Mouse (Mus musculus) small intestine, adult 2 months (tissue): ENCODE data around the gene Ppfibp1. TPM values are rescaled to one million over a fixed set of nuclear protein-coding genes. Genes with fewer than 3 reads are reported as not detected.

ENCODE experiments used
- H3K27ac ChIP-seq: fragments of 200-500 bp; 2 replicates; pipeline ENCODE4 v1.5.1; 2012; ENCODE audit warnings: low read depth, low read length, control low read depth, inconsistent platforms; ENCODE audit not compliant: insufficient read depth
- H3K27me3 ChIP-seq: fragments of 200-500 bp; 2 replicates; pipeline ENCODE4 v1.6.1; 2012; ENCODE audit warnings: mild to moderate bottlenecking, moderate library complexity, low read length, inconsistent platforms; ENCODE audit not compliant: control insufficient read depth, insufficient read depth
- H3K36me3 ChIP-seq: fragments of 200-500 bp; 2 replicates; pipeline ENCODE4 v1.6.1; 2012; ENCODE audit warnings: mild to moderate bottlenecking, low read length, control low read depth, inconsistent platforms; ENCODE audit not compliant: control insufficient read depth, insufficient read depth
- H3K4me1 ChIP-seq: fragments of 200-500 bp; 2 replicates; pipeline ENCODE4 v1.6.1; 2012; ENCODE audit warnings: low read length, inconsistent platforms, mixed read lengths; ENCODE audit not compliant: control insufficient read depth, insufficient read depth, insufficient read length
- H3K4me3 ChIP-seq: fragments of 200-500 bp; 2 replicates; pipeline ENCODE4 v1.5.1; 2012; ENCODE audit warnings: low read depth, mild to moderate bottlenecking, control low read depth, inconsistent platforms, low read length, moderate library complexity
- CTCF ChIP-seq: fragments of 200-500 bp; IDR thresholded peaks from 2 replicates; pipeline ENCODE4 v1.5.1; 2012; ENCODE audit warnings: low read depth, mild to moderate bottlenecking, control low read depth, inconsistent platforms, low read length, moderate library complexity, mixed read lengths; ENCODE audit not compliant: insufficient replicate concordance, insufficient read length; ENCODE audit errors: extremely low read depth
- POLR2A ChIP-seq: fragments of 200-500 bp; IDR thresholded peaks from 2 replicates; pipeline ENCODE4 v1.6.1; 2012; ENCODE audit warnings: low read depth, mild to moderate bottlenecking, control low read depth, inconsistent platforms, low read length, moderate library complexity
- WGBS: fragments of 180-500 bp; shearing (Covaris S2); methylation state at CpG from one replicate; pipeline ENCODE4 v1.1.7; 2018; 5-methylcytosine and 5-hydroxymethylcytosine counted together
- polyA plus RNA-seq: library from polyadenylated mRNA; depleted of rRNA; stranded (reverse); fragments of >200 nt; gene quantifications from 2 replicates; pipeline ENCODE4 v1.2.3, GENCODE M21; 2012

The Ppfibp1 gene
- polyA plus RNA-seq, 1 experiment = 3.3 TPM

DNA sequence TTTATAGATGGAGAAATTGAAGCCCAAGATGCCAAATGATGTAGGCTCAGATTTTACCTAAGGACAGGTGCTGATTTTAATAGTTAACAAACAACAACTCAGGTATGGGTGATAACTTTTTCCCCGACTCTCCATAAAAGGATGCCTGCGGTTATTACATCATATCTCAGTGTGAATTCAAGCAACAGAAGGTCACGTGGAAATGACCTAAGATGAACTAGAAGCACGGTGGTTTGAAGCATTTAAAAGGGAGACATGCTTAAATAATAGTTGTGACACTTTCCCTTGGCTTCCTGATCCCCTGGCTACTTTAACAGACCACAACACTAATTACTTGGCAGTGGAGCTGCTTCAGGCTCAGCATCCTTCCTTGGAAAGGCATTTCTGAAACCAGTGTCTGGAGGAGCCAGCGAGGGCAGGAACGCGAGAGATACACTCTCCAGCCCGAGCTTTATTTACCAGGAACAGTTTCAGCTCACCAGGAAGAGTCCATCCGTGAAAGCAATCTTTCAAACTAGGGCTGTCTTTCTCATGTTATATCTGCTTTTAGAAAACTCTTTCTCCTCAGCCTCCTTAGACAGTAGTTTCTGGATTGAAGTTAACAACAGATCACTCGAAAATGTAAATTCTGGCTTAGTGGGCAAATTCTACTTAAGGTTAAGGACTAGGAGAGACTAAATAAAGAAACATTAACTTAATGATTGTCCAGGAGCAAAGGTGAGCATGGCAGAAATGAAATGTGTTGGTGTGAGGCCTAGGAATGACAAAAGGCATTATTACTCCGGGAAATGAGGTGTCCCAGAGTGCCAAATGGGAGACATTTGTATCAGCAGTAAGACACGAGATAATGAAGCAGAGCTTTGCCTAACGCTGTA is 6.2 kb upstream of the Ppfibp1 start:
- no peaks in the 10 kb centered on the region for H3K36me3 ChIP-seq
- H3K4me3 ChIP-seq = no peak overlapping the region
- no peak overlapping the region for H3K27ac ChIP-seq
- H3K27me3 ChIP-seq = no peaks in the 10 kb centered on the region
- no peak for TF ChIP-seq CTCF
- TF ChIP-seq POLR2A = no peak
- 30% methylated on average over 13 of the region's 13 CpGs for WGBS
- no peaks in the 10 kb centered on the region for H3K4me1 ChIP-seq

DNA sequence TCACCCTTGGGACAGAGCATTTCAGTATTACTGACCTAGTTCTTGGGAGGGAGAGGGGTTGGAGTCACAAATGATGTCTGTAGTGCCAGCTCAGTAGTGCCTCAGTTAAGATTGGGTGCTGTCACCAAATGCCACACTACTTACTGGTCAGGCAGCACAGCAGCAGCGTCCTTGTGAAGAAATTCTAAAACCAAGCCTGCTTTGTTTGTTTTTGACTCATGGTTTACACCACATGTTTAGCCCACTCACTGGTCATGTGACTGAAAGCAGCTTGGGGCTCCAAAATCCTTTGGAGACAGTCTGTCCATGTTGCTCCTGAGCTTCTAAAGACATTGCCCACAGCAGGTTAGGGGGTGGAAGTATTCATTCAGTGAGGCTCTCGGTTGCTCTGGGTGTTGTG is 4.9 kb upstream of the Ppfibp1 start:
- Histone ChIP-seq H3K27ac (no peak overlapping the region), H3K36me3 (no peaks in the 10 kb centered on the region), H3K4me1 (no peaks in the 10 kb centered on the region), H3K4me3 (no peak overlapping the region), H3K27me3 (no peaks in the 10 kb centered on the region)
- 80% methylated on average over 2 of the region's 2 CpGs for whole genome bisulfite sequencing
- TF ChIP-seq POLR2A (no peak), CTCF (no peak)

DNA sequence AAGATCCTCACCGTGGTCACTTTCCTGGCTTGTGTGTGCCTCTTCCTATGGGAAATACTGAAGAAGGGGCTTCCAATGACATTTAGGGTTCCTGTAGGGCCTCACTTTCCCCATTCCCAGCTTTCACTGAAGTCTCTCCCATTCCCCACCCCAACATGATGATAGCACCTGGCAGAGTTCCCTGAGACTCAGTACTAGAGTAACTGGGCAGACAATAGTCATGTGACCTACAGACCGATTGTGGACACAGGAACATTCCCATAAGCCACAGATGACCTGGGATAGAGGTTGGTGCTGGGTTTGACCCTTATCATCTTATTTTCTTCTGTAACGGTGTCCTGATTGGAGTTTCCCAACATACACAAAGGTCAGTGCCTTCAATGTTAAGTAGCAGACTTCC is 4.1 kb upstream of the Ppfibp1 start:
- no peaks in the 10 kb centered on the region for H3K36me3 ChIP-seq
- H3K27me3 ChIP-seq = no peaks in the 10 kb centered on the region
- no peaks in the 10 kb centered on the region; the same call in 1 of the 2 replicates for H3K4me1 ChIP-seq
- no peak overlapping the region for H3K27ac ChIP-seq
- H3K4me3 ChIP-seq = no peak overlapping the region
- TF ChIP-seq POLR2A (no peak), CTCF (no peak)
- WGBS = 79% methylated on average over 3 of the region's 3 CpGs

DNA sequence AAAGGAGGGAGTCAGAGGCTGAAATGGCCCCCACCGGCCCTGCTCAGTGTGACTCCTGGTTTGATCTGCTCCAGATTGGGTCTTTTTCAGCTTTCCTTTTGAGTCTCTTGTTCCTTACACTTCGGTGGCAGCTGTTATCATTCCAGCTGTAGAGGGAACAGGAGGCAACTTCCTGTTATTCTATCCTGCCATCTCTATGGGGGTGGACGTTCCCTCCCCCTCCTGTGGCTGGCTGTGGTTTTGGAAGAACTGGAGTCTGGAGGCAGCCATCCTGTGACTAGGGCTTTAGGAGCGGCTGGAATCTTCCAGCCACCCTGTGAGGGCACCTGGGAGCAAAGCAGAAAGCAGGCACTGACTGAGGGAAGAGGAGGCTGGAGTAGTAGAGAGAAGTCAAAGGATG is 3.4 kb upstream of the Ppfibp1 start:
- Histone ChIP-seq H3K36me3 (no peaks in the 10 kb centered on the region), H3K4me3 (no peak overlapping the region), H3K27me3 (no peaks in the 10 kb centered on the region), H3K4me1 (no peaks in the 10 kb centered on the region; the same call in 1 of the 2 replicates), H3K27ac (no peak overlapping the region)
- WGBS = 45% methylated on average over 4 of the region's 4 CpGs
- TF ChIP-seq POLR2A (no peak), CTCF (no peak)

DNA sequence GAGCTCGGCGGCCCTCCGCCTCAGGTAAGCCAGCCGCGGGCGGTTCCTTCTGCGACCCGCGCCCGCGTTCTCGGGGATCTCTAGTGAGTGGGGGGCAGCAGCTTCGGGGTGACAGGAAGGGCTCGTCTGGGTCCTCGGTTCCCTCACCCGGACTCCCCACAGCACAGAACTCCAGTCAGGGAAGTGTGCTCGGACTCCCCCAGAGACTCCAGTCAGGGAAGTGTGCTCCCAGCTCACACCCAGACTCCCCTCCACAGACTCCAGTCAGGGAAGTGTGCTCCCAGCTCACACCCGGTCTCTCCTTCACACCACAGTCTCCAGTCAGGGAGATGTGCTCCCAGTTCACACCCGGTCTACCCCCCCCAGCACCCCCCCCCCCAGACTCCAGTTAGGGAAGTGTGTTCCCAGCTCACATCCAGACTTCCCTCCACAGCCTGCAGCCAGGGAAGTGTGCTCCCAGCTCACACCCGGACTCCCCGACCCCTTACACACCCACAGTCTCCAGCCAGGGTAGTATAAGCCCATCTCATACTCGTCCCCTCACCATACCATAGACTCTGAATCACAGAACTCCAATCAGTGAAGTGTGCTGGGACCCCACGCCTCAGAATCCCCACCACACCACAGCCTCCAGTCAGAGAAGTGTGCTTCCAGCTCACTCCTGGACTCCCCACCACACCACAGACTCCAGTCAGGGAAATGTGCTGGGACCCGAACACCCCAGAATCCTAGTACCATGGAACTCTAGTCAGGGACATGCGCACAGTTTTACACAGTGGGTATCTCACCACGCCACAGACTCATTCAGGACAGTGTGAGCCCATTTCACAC is 588 bp downstream of the Ppfibp1 start:
- H3K4me3 ChIP-seq = peak overlapping the region; percentile 72
- peak overlapping the region; percentile 60 for H3K27ac ChIP-seq
- no peak for TF ChIP-seq CTCF
- TF ChIP-seq POLR2A = no peak
- no peaks in the 10 kb centered on the region for H3K27me3 ChIP-seq
- H3K4me1 ChIP-seq = no peaks in the 10 kb centered on the region; the same call in 1 of the 2 replicates
- no peaks in the 10 kb centered on the region for H3K36me3 ChIP-seq
- 10% methylated on average over 26 of the region's 26 CpGs for WGBS

DNA sequence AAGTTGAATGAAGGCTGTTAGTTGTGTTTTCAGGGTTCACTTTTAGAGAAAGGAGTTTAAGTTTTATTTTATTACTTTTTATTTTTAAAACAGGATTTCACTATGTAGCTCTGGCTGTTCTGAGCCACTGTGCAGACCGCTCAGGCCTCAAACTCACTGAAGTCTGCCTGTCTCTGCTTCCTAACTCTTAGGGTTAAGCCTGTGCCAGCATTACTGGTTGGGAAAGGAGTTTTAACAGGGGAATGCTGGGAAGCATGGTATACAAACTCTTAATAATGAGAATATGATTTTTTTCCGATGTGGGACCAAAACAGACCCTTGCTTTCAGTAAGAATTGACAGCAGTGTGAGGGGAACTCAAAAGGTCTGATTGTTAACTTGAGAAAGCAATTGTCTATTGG is 1.9 kb downstream of the Ppfibp1 start:
- Histone ChIP-seq H3K27me3 (no peaks in the 10 kb centered on the region), H3K4me1 (no peaks in the 10 kb centered on the region; the same call in 1 of the 2 replicates), H3K36me3 (no peaks in the 10 kb centered on the region), H3K27ac (no peak overlapping the region), H3K4me3 (no peak overlapping the region)
- 63% methylated on average over 2 of the region's 2 CpGs for whole genome bisulfite sequencing
- no peak for TF ChIP-seq CTCF
- TF ChIP-seq POLR2A = no peak

DNA sequence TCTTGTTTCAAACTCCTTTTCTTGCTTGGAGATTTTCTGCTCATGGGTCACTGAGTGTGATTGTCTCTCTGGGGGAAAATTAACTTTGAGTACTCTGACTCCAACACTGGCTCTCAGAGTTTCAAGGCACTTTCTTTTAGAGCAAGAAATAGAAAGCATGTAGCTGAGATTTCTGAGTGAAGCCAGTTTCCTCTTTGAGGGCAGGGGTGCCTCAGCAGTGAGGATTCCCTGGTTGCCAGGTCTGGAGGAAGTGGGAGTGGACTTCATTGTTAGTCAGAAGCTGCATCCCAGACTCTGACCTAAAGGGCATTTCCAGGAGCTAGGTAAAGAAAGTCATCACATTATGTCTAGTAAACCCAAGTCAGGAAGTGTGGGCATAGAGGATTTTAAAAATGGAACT is 2.3 kb downstream of the Ppfibp1 start:
- Histone ChIP-seq H3K36me3 (no peaks in the 10 kb centered on the region), H3K27me3 (no peaks in the 10 kb centered on the region), H3K4me1 (no peaks in the 10 kb centered on the region; the same call in 1 of the 2 replicates), H3K4me3 (no peak overlapping the region), H3K27ac (no peak overlapping the region; the same call in 1 of the 2 replicates)
- TF ChIP-seq POLR2A = no peak
